Mouse (Mus musculus) heart, embryonic 13.5 days (tissue): ENCODE measurements at regions not wholly inside any gene's neighbourhood (a gene's known extent, or its start where the extent isn't known, plus 50 kb on each side); places are given as distances from the start of the nearest gene placed in this dataset.
"Not testable (repeated sequence)": the region's sequence is repeated elsewhere in the genome, so short reads cannot be mapped to it uniquely, and the experiment has no call there.

Source experiments
- ATAC-seq: fragments of 200-750 bp; cut with Nextera tagmentation; 2 replicates; pipeline ENCODE4 v1.8.0; 2017; ENCODE audit warnings: moderate TSS enrichment; ENCODE audit not compliant: insufficient number of reproducible peaks, low FRiP score, low TSS enrichment; ENCODE audit errors: extremely low read depth
- H3K27ac ChIP-seq: fragments of 300-500 bp; sonication (generic); replicated peaks from 2 replicates; pipeline ENCODE4 v1.5.1; 2015; ENCODE audit warnings: moderate library complexity, mild to moderate bottlenecking, inconsistent platforms
- H3K27me3 ChIP-seq: fragments of 300-500 bp; sonication (generic); replicated peaks from 2 replicates; pipeline ENCODE4 v1.6.1; 2015; ENCODE audit warnings: mild to moderate bottlenecking, inconsistent platforms
- H3K36me3 ChIP-seq: fragments of 300-500 bp; sonication (generic); 2 replicates; pipeline ENCODE4 v1.6.1; 2015; ENCODE audit warnings: mild to moderate bottlenecking, inconsistent platforms
- H3K4me1 ChIP-seq: fragments of 300-500 bp; sonication (generic); 2 replicates; pipeline ENCODE4 v1.6.1; 2015; ENCODE audit warnings: inconsistent platforms
- H3K4me2 ChIP-seq: fragments of 300-500 bp; sonication (generic); 2 replicates; pipeline ENCODE4 v1.6.1; 2015; ENCODE audit warnings: inconsistent platforms, mild to moderate bottlenecking, moderate library complexity
- H3K4me3 ChIP-seq: fragments of 300-500 bp; sonication (generic); 2 replicates; pipeline ENCODE4 v1.5.1; 2015; ENCODE audit warnings: moderate library complexity, mild to moderate bottlenecking, inconsistent platforms
- H3K9ac ChIP-seq: fragments of 300-500 bp; sonication (generic); 2 replicates; pipeline ENCODE4 v1.6.1; 2015; ENCODE audit warnings: inconsistent platforms, mild to moderate bottlenecking, moderate library complexity
- H3K9me3 ChIP-seq: fragments of 300-500 bp; sonication (generic); 2 replicates; pipeline ENCODE4 v1.6.1; 2016; ENCODE audit warnings: inconsistent platforms
- WGBS: fragments of 180-500 bp; shearing (Covaris S2); methylation state at CpG from one replicate; pipeline ENCODE4 v1.1.7; 2015; ENCODE audit warnings: mixed read lengths; 5-methylcytosine and 5-hydroxymethylcytosine counted together

GRCm38 (mm10) chr9:85920745-85921614 is 78.8 kb downstream of the Tpbg start:
- H3K36me3 ChIP-seq: no peaks in the 10 kb centered on the region
- ATAC-seq: no peak
- 75% methylated on average over 13 of the region's 13 CpGs for WGBS
- no peaks in the 10 kb centered on the region for H3K27me3 ChIP-seq
- no peak overlapping the region for H3K9ac ChIP-seq
- H3K9me3 ChIP-seq: no peaks in the 10 kb centered on the region
- H3K4me1 ChIP-seq: no peaks in the 10 kb centered on the region
- H3K27ac ChIP-seq: no peak overlapping the region
- H3K4me2 ChIP-seq: no peak overlapping the region
- no peak overlapping the region for H3K4me3 ChIP-seq

GRCm38 (mm10) chr9:85925259-85925658 is 83.1 kb downstream of the Tpbg start:
- H3K4me2 ChIP-seq: no peak overlapping the region
- no peak for ATAC-seq
- H3K4me3 ChIP-seq: no peak overlapping the region
- H3K36me3 ChIP-seq: no peaks in the 10 kb centered on the region
- H3K9ac ChIP-seq: no peak overlapping the region
- 74% methylated on average over 1 of the region's 1 CpGs for WGBS
- H3K4me1 ChIP-seq: no peaks in the 10 kb centered on the region
- H3K9me3 ChIP-seq: no peaks in the 10 kb centered on the region
- no peaks in the 10 kb centered on the region for H3K27me3 ChIP-seq
- no peak overlapping the region for H3K27ac ChIP-seq

GRCm38 (mm10) chr9:85932209-85932608 is 90.0 kb downstream of the Tpbg start:
- H3K4me3 ChIP-seq: no peak overlapping the region
- no peak overlapping the region for H3K9ac ChIP-seq
- no peaks in the 10 kb centered on the region for H3K27me3 ChIP-seq
- no peaks in the 10 kb centered on the region for H3K9me3 ChIP-seq
- H3K4me1 ChIP-seq: no peaks in the 10 kb centered on the region
- ATAC-seq: no peak
- WGBS: 72% methylated on average over 3 of the region's 3 CpGs
- no peak overlapping the region for H3K27ac ChIP-seq
- H3K36me3 ChIP-seq: no peaks in the 10 kb centered on the region
- H3K4me2 ChIP-seq: no peak overlapping the region

GRCm38 (mm10) chr9:85943066-85943684 is 101.0 kb downstream of the Tpbg start:
- not testable (repeated sequence) for H3K27ac ChIP-seq, H3K9ac ChIP-seq, H3K36me3 ChIP-seq, H3K4me1 ChIP-seq, H3K9me3 ChIP-seq, H3K27me3 ChIP-seq, H3K4me2 ChIP-seq, H3K4me3 ChIP-seq, ATAC-seq
- WGBS: 80% methylated on average over 14 of the region's 14 CpGs

GRCm38 (mm10) chr9:85948495-85949137 is 106.4 kb downstream of the Tpbg start:
- Histone ChIP-seq H3K9ac (no peak overlapping the region), H3K27ac (no peak overlapping the region), H3K4me2 (no peak overlapping the region), H3K36me3 (no peaks in the 10 kb centered on the region), H3K27me3 (no peaks in the 10 kb centered on the region), H3K4me1 (no peaks in the 10 kb centered on the region), H3K4me3 (no peak overlapping the region), H3K9me3 (0 out of 2 replicates have a peak, but pooled peaks cover 6% of the 10 kb centered on the region)
- ATAC-seq: no peak
- 70% methylated on average over 12 of the region's 12 CpGs for WGBS

GRCm38 (mm10) chr9:85951777-85952176 is 109.6 kb downstream of the Tpbg start:
- H3K9me3 ChIP-seq: 0 out of 2 replicates have a peak, but pooled peaks cover 6% of the 10 kb centered on the region
- WGBS: 63% methylated on average over 2 of the region's 2 CpGs
- H3K36me3 ChIP-seq: no peaks in the 10 kb centered on the region
- no peak overlapping the region for H3K4me3 ChIP-seq
- H3K9ac ChIP-seq: no peak overlapping the region
- no peak for ATAC-seq
- no peak overlapping the region for H3K27ac ChIP-seq
- H3K27me3 ChIP-seq: no peaks in the 10 kb centered on the region
- H3K4me2 ChIP-seq: no peak overlapping the region
- H3K4me1 ChIP-seq: no peaks in the 10 kb centered on the region

GRCm38 (mm10) chr9:85970076-85970475 is 127.9 kb downstream of the Tpbg start:
- 85% methylated on average over 10 of the region's 10 CpGs for WGBS
- H3K27ac ChIP-seq: no peak overlapping the region
- no peak for ATAC-seq
- H3K27me3 ChIP-seq: no peaks in the 10 kb centered on the region
- no peak overlapping the region for H3K4me3 ChIP-seq
- H3K4me1 ChIP-seq: no peaks in the 10 kb centered on the region
- no peaks in the 10 kb centered on the region for H3K9me3 ChIP-seq
- no peak overlapping the region for H3K4me2 ChIP-seq
- no peaks in the 10 kb centered on the region for H3K36me3 ChIP-seq
- no peak overlapping the region for H3K9ac ChIP-seq

GRCm38 (mm10) chr9:85981428-85981827 is 139.2 kb downstream of the Tpbg start:
- Histone ChIP-seq H3K9me3 (no peaks in the 10 kb centered on the region), H3K4me3 (no peak overlapping the region), H3K27me3 (no peaks in the 10 kb centered on the region), H3K36me3 (no peaks in the 10 kb centered on the region), H3K27ac (no peak overlapping the region), H3K4me2 (no peak overlapping the region), H3K9ac (no peak overlapping the region), H3K4me1 (0 out of 2 replicates have a peak, but pooled peaks cover 2% of the 10 kb centered on the region)
- no peak for ATAC-seq
- WGBS: 82% methylated on average over 5 of the region's 5 CpGs

- not testable (repeated sequence) for H3K9ac ChIP-seq, H3K4me1 ChIP-seq, H3K4me2 ChIP-seq, H3K9me3 ChIP-seq, H3K36me3 ChIP-seq, ATAC-seq, H3K27ac ChIP-seq, H3K4me3 ChIP-seq, H3K27me3 ChIP-seq
- 80% methylated on average over 8 of the region's 8 CpGs for WGBS
Observed at GRCm38 (mm10) chr9:85983516-85983915, 141.3 kb downstream of the Tpbg start.

- Histone ChIP-seq H3K4me3 (no peak overlapping the region), H3K9ac (no peak overlapping the region), H3K36me3 (no peaks in the 10 kb centered on the region), H3K27me3 (no peaks in the 10 kb centered on the region), H3K9me3 (no peaks in the 10 kb centered on the region), H3K4me1 (0 out of 2 replicates have a peak, but pooled peaks cover 2% of the 10 kb centered on the region), H3K27ac (no peak overlapping the region), H3K4me2 (no peak overlapping the region)
- no peak for ATAC-seq
- WGBS: 62% methylated on average over 5 of the region's 5 CpGs
Observed at GRCm38 (mm10) chr9:85985671-85986070, 143.5 kb downstream of the Tpbg start.

GRCm38 (mm10) chr9:85986142-85986541 is 144.0 kb downstream of the Tpbg start:
- ATAC-seq: no peak
- Histone ChIP-seq H3K9ac (no peak overlapping the region), H3K27me3 (no peaks in the 10 kb centered on the region), H3K27ac (no peak overlapping the region), H3K4me1 (0 out of 2 replicates have a peak, but pooled peaks cover 2% of the 10 kb centered on the region), H3K4me2 (no peak overlapping the region), H3K36me3 (no peaks in the 10 kb centered on the region), H3K4me3 (no peak overlapping the region), H3K9me3 (no peaks in the 10 kb centered on the region)
- 67% methylated on average over 2 of the region's 2 CpGs for WGBS
